Mouse (Mus musculus) erythroblast, embryonic 14.5 days (primary cell): Measurements from ENCODE around the gene Sdsl.

Experiments
- GATA1 ChIP-seq: IDR thresholded peaks from 2 replicates; pipeline ENCODE4 v1.6.1; 2012; ENCODE audit warnings: low read length, inconsistent platforms, mixed read lengths
- TAL1 ChIP-seq: IDR thresholded peaks from 3 replicates; pipeline ENCODE4 v1.6.1; 2012; ENCODE audit warnings: low read length, inconsistent platforms, mixed read lengths

- TF ChIP-seq GATA1 (no peak), TAL1 (no peak)
These were observed 36.7 kb downstream of the Sdsl start for GRCm38 (mm10) chr5:120435731-120436501.
